Mouse (Mus musculus): ENCODE results near the gene Depdc5.

Gene Depdc5

DNA sequence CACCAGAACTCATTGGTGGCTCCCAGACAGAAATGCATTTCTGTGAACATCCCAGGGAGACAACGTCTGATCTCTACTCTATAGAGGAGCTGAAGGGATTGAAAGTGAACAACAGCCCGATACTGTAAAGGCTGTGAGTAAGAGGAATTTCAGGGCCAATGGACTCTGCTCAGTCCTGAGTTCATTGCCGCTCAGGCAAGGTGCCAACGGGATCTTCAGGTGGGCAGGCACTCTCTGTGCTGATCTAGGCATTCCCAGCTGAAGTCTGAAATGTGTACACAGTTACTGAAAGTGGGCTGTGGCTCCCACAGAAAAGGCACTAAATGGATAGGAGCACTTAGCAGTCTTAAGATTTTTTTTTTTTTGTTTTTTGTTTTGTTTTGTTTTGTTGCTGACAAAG is 135.3 kb downstream of the Depdc5 start:
- no peak for DNase-seq (ENCODE audit: low read depth, low spot score)

DNA sequence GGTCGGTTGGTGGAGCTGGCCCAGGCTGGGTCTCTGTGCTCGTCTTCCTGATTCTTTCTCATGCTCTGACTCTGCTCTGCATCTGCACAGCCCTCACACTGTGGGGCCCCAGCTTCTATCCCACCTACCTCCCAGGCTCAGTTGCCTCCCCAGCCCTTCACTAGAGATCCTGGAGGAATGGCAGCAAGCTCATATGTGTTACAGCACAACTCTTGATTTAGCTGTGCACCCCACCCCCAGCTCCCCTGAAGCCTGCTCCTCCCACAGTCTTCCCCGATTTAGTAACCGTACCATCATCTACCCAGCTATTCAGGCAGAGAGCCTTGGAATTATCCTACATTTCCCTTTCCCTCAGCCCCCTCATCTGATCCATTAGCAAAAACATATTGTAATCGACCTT is 137.6 kb downstream of the Depdc5 start:
- DNase-seq (ENCODE audit: low read depth, low spot score) = no peak

DNA sequence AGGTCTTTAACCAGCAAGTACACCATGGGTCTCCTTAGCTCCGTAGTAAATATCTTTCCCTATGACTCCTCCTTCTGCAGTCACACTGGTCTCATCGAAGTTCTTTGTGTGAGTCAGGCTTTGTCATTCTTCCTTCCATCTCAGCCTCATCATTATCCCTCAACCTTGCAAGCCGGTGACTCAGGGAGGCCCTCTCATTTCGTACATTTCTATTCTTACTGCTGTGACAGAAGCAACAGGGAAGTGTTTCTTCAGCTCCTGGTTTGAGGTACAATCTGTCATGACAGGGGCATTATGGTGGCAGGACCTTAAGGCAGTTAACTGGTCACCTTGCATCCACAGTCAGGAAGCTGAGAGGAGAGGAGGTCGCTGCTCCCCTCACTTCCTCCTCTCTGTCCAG is 139.3 kb downstream of the Depdc5 start:
- no peak for DNase-seq (ENCODE audit: low read depth, low spot score)

DNA sequence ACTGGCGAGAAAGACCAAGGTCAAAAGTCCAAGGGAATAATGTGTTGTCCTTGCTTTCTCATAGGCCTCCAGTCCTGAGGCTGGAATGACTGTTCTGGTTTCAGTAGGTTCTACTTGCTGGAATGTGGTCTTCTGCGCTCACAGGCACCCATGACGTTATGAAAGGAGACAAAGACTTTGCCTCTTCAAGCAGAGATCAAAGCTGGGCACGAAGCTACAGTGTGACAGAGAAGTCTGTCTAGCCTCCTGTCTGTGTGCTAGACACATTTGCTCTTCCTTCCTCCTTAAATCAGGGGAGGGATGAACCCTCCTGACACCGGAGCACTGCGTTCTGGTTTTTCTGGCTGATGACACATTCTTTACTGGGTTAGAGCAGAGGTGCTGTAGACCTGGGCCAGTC is 140.0 kb downstream of the Depdc5 start:
- no peak for DNase-seq (ENCODE audit: low read depth, low spot score)

DNA sequence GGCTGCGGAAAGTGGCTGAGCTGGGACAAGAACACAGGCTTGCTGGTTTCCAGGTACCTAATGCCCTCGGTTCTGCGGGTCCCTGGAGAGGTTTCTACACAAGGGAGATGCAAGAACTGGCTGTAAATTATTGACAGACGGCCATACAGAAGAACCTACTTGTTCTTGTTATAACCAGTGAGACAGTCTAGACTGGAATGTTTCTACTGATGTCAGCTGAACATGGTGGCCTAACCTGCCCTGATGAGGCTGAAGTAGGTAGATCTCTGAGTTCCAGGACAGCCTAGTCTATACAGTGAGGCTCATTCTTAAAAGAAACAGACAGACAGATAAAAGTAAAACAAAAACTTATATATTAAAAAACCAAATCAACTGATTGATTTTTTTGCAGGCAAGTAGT is 140.6 kb downstream of the Depdc5 start:
- DNase-seq (ENCODE audit: low read depth, low spot score) = no peak

GRCm38 (mm10) chr5:33005442-33006145 is 142.1 kb downstream of the Depdc5 start:
- DNase-seq (ENCODE audit: low read depth, low spot score) = no peak

DNA sequence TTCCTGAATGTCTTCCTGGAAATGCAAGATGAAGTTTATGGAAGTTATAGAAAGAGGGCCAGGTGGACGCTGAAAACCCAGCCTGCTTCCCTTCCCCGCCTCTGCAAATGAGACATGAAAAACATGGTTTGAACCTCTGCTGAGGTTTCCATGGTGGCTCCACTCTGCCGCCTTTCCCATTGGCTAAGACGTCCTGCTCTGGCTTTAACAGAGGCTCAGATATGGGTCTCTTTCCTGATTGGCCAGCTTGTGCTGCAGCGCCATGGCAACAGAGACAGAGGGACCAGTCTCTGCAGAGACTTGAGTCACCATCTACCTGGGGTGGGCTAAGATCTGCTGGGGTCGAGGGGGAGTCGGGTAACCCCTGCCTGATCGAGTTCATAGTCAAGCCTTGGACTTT is 143.2 kb downstream of the Depdc5 start:
- DNase-seq (ENCODE audit: low read depth, low spot score) = no peak

GRCm38 (mm10) chr5:33007371-33007770 is 143.9 kb downstream of the Depdc5 start:
- no peak for DNase-seq (ENCODE audit: low read depth, low spot score)

DNA sequence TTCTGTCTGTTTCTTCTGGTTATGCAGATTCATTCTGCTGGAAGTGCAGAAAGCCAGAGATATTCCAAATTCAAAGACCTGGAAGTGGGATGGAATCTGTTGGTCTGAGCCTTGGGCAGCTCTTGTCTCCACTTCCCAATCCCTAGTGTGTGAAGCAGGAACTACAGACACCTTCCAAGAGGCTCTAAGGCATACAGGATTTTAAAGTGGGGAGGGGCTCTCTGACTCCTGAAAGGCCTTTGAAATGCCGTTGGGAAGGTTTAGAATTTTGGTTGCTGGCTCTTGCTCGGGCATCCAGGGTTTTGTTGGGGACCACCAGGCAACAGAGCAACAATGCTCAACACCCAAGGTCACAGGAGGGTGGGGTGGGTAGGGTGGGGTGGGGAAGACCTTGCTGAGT is 145.8 kb downstream of the Depdc5 start:
- DNase-seq (ENCODE audit: low read depth, low spot score) = no peak

DNA sequence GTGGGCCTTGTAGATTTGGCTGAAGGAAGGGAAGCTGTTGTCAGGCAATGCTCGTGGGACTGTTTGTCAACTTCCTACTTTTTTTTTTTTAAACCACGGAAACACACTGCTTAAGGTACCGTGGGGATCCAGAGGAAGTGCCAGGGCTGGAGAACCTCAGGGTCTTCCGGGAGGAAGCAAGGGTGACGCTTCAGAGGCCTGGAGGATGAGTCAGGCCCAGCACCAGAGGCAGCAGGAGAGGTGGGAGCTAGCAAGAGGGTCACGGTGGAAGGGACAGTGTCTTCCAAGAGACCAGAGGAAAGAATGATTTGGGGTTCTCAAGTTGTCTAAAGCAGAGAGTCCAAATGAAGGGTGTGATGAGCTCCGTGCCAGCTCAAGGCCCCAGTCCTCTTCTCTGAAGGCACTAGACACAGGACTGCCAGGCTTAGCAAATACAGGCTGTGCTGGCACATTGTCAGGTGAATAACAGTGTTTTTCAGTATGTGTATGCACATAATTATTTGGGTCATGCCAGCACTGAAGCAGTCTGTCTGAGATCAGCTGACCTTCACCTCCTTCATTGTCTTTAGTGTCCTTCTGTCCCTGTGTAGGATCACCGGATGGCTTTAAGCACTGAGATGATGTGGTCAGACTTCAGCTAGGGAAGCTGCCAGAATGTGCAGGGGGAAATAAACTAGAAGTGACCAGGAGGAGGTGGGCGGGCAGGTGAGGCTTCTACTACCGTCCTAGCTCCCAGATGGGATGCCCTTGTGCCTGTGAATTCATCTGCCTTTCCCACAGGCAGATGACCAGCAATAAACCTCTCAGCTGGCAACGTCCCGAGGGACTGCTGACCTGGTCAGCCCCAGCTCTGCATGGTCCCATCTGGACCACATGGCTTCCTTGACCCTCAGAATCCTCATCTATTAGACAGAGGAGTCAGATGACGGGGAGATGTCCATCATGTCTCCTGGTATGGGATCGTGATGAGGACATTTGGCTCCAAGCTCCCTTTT is 146.6 kb downstream of the Depdc5 start:
- DNase-seq (ENCODE audit: low read depth, low spot score) = no peak

- DNase-seq (ENCODE audit: low read depth, low spot score) = no peak
Observed at GRCm38 (mm10) chr5:33011132-33012106, 147.9 kb downstream of the Depdc5 start.

GRCm38 (mm10) chr5:33014096-33014495 is 150.6 kb downstream of the Depdc5 start:
- DNase-seq (ENCODE audit: low read depth, low spot score) = no peak

DNA sequence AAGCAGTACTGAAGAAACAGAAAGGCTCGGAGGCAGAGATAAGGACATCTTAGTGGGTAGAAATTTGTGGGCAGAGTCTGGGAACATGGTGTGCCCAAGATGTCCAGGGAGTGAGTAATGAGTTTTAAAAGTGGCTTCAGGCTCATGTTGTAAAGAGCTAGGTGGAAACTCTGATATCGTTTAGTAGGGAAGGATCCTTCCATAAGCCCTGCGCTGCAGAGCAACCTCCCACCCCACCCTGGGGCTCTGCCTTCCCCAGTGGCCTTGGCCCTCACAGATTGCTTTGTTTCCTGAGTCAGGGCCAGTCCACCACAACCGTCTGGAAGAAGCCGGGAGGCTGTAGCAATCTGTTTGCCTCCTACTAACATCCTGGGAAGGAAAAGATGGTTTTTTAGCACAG is 152.1 kb downstream of the Depdc5 start:
- DNase-seq (ENCODE audit: low read depth, low spot score) = no peak

- no peak for DNase-seq (ENCODE audit: low read depth, low spot score)
Observed at GRCm38 (mm10) chr5:33018189-33018560, 154.7 kb downstream of the Depdc5 start.

DNA sequence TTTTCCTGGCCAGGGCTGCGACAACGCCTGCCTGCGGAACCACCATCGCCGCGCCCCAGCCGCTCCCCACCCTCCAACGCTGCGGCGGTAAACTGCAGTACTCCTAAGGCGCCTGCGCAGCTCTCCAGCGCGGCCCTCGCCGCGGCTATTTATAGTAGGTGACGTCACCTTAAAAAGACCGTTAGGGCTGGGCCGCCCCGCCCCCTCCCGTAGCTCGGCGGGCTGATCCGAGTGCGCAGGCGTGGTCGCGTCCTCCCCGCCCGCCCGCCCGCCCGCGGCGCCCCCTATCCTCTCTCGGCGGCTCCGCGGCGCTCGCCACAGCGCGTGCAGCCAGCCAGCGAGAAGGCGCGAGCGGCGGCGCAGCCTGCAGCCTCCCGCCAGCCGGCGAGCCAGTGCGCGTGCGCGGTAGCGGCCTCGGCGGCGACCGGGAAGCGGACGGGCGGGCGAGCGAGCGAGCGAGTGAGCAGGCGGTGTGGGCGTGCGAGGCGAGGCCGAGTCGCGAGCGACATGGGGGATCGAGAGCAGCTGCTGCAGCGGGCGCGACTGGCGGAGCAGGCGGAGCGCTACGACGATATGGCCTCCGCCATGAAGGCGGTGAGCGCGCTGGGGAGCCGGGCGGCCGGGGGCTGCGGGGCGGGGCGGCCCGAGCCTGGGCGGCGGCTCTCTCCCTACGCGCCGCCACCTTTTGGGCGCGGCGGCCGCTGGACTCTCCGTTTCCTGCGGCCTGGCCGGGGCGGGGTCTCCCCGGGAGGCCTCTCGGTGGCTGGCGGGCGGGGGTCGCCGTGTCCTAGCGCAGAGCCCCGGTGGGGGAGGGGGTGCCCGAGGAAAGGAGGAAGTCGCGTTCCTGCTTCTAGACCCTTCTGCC is 155.3 kb downstream of the Depdc5 start, which contains the start of gene Ywhah:
Gene Ywhah (plus strand): TSS at position 256 of the 865 bp plus-strand sequence.
- DNase-seq (ENCODE audit: low read depth, low spot score) = peak; percentile 98

- no peak for DNase-seq (ENCODE audit: low read depth, low spot score)
Observed at GRCm38 (mm10) chr5:33019426-33019821, 155.9 kb downstream of the Depdc5 start.

DNA sequence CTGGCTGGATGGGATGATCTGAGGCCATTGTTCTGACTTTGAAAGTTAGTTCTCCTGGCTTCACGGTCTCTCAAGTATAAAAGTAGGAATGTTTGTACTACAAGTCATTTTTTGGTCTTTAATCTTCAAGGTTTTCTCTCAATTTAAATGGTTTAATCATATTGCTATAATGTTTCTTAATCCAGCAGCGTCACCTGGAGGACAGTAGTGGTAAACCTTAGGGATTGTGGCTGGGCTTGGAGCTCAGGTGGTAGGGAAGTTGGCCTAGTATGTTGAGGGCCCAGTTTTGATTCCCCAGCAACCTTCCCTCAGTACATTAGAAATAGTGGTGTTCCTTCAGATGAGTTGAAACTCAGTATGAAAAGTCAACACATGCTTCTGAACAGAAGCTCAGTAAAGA is 158.1 kb downstream of the Depdc5 start:
- peak; percentile 60 for DNase-seq (ENCODE audit: low read depth, low spot score)

DNA sequence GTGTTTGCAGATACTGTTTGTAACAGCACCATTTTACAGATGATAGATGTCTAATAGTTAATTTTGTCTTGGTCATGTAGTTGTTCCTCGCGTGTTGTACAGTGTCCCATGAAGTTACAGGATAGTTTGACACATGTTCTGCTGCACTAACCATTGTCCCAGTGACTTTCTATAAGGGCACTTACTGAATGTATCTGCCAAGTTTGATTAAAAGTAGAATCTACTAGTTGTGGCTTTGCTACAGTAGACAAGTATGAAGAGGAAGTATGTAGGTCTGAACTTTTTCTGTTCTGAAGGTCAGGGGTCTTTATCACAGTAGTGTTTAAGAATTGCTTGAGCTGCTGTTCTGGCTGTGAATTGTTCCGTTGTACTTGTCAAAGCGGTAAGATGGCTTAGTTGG is 159.8 kb downstream of the Depdc5 start:
- DNase-seq (ENCODE audit: low read depth, low spot score) = no peak

- DNase-seq (ENCODE audit: low read depth, low spot score) = no peak
Observed at GRCm38 (mm10) chr5:33024474-33024873, 161.0 kb downstream of the Depdc5 start.

- DNase-seq (ENCODE audit: low read depth, low spot score) = no peak
Observed at GRCm38 (mm10) chr5:33028656-33029055, 165.2 kb downstream of the Depdc5 start.
